Mouse (Mus musculus) megakaryocyte-erythroid progenitor cell, adult 5 weeks (primary cell): ENCODE results near the gene Rsu1. TPM values are rescaled to one million over a fixed set of nuclear protein-coding genes. Genes with fewer than 3 reads are reported as not detected.

Source experiments
- polyA plus RNA-seq: library from polyadenylated mRNA; stranded (reverse); fragments of >175 nt; gene quantifications from 2 replicates; pipeline ENCODE4 v1.2.3, GENCODE M21; 2012

The Rsu1 gene
- 14.2 and 15.2 TPM in 2 replicates for polyA plus RNA-seq

DNA sequence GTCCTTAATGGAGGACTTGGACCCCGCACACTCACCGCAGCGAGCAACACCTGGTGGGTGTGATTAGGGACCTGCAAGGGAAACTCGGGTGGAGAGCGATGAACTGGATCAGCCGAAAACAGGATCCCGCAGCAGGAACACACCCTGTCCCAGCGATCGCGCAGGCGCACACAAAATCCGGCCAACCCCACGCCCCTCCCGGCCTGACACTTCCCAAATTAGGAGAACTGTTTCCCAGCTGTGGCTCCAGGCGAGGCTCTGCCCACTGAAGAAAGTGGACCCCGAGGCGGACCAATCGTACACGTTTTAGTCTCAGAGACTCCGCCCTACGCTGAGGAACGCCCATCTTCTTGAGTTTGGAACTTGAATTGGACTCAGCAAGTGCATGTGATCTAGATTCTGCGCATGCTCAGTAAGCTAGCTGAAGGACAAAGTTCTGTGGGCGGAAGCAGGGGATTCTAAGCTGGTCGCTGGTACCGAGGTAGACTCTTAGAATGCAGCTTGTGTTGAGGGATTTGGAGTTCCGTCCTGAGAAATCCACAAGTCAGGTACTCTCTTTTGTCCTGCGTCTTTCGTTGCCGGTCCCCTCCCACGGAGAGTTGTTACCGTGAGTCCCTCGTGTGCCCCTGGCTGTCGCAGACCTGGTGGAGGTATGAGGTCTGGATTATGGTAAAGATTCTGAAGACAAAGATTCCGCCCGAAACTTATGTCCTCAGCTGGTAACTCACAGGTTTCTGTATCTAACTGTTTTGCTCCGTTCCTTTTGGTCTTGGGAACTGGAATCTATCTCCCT, at the start of gene Rsu1:
Rsu1 (minus strand) TSS at position 251 of the 793 bp plus-strand sequence.

Other genes starting within 250 kb of the Rsu1 start
- gene Cubn, start 220.4 kb upstream of the Rsu1 start, polyA plus RNA-seq = 0.01 TPM in 1 of 2 replicates, not detected in the other